Mouse (Mus musculus) ES-E14 (cell line): Measurements from ENCODE around the gene Rit1. TPM values are rescaled to one million over a fixed set of nuclear protein-coding genes. Genes with fewer than 3 reads are reported as not detected.

Experiments used
- DNase-seq: peaks from one replicate; pipeline ENCODE4 v3.0.0-alpha.2; 2013; ENCODE audit warnings: low read depth, low spot score
- H3K27ac ChIP-seq: 2 replicates; pipeline ENCODE4 v1.5.1; 2012; ENCODE audit warnings: low read depth, mild to moderate bottlenecking, low read length, moderate library complexity, mixed read lengths; ENCODE audit not compliant: poor library complexity, insufficient read depth, severe bottlenecking
- H3K36me3 ChIP-seq: 2 replicates; pipeline ENCODE4 v1.6.1; 2012; ENCODE audit warnings: mild to moderate bottlenecking, low read length, moderate library complexity, mixed read lengths; ENCODE audit not compliant: control insufficient read depth, poor library complexity, insufficient read depth, severe bottlenecking
- H3K4me1 ChIP-seq, 2 experiments: fragments of 150-350 bp in 1 of 2; sonication (generic) in 1 of 2; 2 replicates each; pipeline ENCODE4 v1.6.1; 2012; ENCODE audit warnings: low read length in 2 of 2, mild to moderate bottlenecking in 1 of 2, mixed read lengths in 1 of 2; ENCODE audit not compliant: control insufficient read depth in 2 of 2, insufficient read depth in 2 of 2, poor library complexity in 1 of 2
- H3K4me3 ChIP-seq, 2 experiments: fragments of 150-350 bp in 1 of 2; sonication (generic) in 1 of 2; 2 replicates each; pipeline ENCODE4 v1.5.1; 2012; ENCODE audit warnings: low read length in 2 of 2, low read depth in 1 of 2, mild to moderate bottlenecking in 1 of 2, mixed read lengths in 1 of 2; ENCODE audit not compliant: insufficient read depth in 1 of 2, poor library complexity in 1 of 2, severe bottlenecking in 1 of 2
- H3K9ac ChIP-seq: 2 replicates; pipeline ENCODE4 v1.6.1; 2012; ENCODE audit warnings: low read depth, mild to moderate bottlenecking, low read length, mixed read lengths; ENCODE audit not compliant: poor library complexity, insufficient read depth, severe bottlenecking
- H3K9me3 ChIP-seq: fragments of 150-350 bp; sonication (generic); 2 replicates; pipeline ENCODE4 v1.6.1; 2012; ENCODE audit warnings: low read depth, mild to moderate bottlenecking, low read length; ENCODE audit not compliant: control insufficient read depth, insufficient read depth
- CHD2 ChIP-seq: IDR thresholded peaks from 2 replicates; pipeline ENCODE4 v1.6.1; 2014; ENCODE audit warnings: mild to moderate bottlenecking, low read depth, low read length, inconsistent platforms
- HCFC1 ChIP-seq: IDR thresholded peaks from 2 replicates; pipeline ENCODE4 v1.6.1; 2012; ENCODE audit warnings: low read length, inconsistent platforms, borderline replicate concordance; ENCODE audit not compliant: insufficient read depth
- MAFK ChIP-seq: IDR thresholded peaks from 2 replicates; pipeline ENCODE4 v1.6.1; 2014; ENCODE audit warnings: mild to moderate bottlenecking, low read depth, low read length, inconsistent platforms; ENCODE audit not compliant: insufficient read depth
- ZC3H11A ChIP-seq: IDR thresholded peaks from 2 replicates; pipeline ENCODE4 v1.6.1; 2012; ENCODE audit warnings: low read depth, mild to moderate bottlenecking, inconsistent platforms, low read length, borderline replicate concordance
- ZNF384 ChIP-seq: IDR thresholded peaks from 2 replicates; pipeline ENCODE4 v1.6.1; 2012; ENCODE audit warnings: low read depth, low read length, inconsistent platforms
- in situ Hi-C, 2 experiments: fragments of 600-800 bp; cut with MboI; formaldehyde crosslinking; loops; one replicate each; pipeline ENCODE4 v1.15.1; 2025; ENCODE audit warnings: low sequenced_read_pairs in 2 of 2, inconsistent platforms in 1 of 2; ENCODE audit not compliant: unreplicated experiment in 2 of 2
- total RNA-seq: library from RNA; depleted of rRNA; stranded (reverse); fragments of 300-350 nt; gene quantifications from 2 replicates; pipeline ENCODE4 v1.2.3, GENCODE M21; 2012

Gene Rit1
- total RNA-seq, 1 experiment: 18.3 TPM

DNA sequence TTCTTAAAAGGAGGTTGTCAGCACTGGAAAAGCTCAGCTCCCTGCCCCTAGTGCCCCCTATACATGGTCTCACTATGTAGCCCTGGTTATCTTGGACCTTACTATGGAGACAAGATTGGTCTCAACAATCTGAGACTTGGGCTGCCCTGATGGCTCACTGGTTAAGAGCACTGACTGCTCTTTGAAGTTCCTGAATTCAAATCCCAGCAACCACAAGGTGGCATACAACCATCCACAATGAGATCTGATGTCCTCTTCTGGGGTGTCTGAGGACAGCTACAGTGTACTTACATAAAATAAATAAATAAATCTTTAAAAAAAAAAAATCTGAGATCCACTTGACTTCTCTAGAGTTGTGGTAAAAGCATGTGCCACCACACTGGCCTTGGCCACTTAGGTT is 21.1 kb upstream of the Rit1 start:
- in situ Hi-C loops: loop anchor here in 1 of 2 experiments (5.0 to 25.0 kb wide), 2 partner anchors 383 to 1342 kb away; no protein-coding TSS in a partner anchor

DNA sequence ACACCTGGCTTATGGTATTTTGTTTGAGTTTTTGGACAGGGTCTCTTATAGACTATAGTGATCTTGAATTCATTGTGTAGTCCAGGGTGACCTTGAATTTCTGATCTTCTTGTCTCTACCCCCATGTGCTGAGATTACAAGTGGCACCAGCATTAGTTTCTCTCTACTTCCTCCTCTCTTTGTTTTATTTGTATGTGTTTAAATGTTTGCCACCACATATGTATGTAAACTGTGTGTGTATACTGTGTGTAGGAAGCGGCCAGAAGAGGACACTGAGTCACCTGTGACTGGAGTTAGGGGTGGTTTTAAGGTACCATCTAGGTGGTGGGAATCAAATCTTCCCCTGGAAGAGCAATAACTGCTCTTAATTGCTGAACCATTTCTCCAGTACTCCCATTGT is 18.6 kb upstream of the Rit1 start:
- no peak for DNase-seq
- H3K4me1 ChIP-seq: no peaks in the 10 kb centered on the region
- H3K9me3 ChIP-seq: no peaks in the 10 kb centered on the region
- no peak overlapping the region for H3K4me3 ChIP-seq
- H3K9ac ChIP-seq: no peak overlapping the region
- no peak for TF ChIP-seq ZNF384
- TF ChIP-seq CHD2: no peak
- no peak for TF ChIP-seq HCFC1
- TF ChIP-seq ZC3H11A: no peak
- no peak for TF ChIP-seq MAFK
- no peak overlapping the region for H3K27ac ChIP-seq
- in situ Hi-C loops: loop anchor here in 1 of 2 experiments (5.0 to 25.0 kb wide), 2 partner anchors 386 to 1339 kb away; no protein-coding TSS in a partner anchor
- H3K36me3 ChIP-seq: peaks cover 55% of the 10 kb centered on the region

More for the DNA sequence above, 21.1 kb upstream of the Rit1 start:
- H3K4me1 ChIP-seq: no peaks in the 10 kb centered on the region
- H3K9me3 ChIP-seq: no peaks in the 10 kb centered on the region
- peaks cover 64% of the 10 kb centered on the region for H3K36me3 ChIP-seq
- H3K27ac ChIP-seq: no peak overlapping the region
- H3K4me3 ChIP-seq: no peak overlapping the region
- H3K9ac ChIP-seq: no peak overlapping the region
- no peak for DNase-seq
- TF ChIP-seq ZNF384 (no peak), CHD2 (no peak), ZC3H11A (no peak), HCFC1 (no peak), MAFK (no peak)

DNA sequence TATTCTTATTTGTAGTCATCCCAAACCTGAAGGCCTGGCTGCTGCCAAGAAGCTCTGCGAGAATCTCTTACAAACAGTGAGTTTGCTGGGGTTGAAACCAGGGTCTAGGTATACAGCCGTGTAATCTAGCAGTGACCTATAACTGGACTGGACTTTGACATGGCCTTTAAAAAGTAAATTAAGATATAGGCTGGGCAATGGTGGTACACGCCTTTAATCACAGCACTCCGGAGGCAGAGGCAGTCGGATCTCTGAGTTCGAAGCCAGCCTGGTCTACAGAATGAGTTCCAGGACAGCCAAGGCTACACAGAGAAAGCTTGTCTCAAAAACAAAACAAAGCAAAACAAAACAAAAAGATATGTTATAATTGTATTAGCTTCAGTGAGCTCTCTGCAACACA is 17.8 kb upstream of the Rit1 start:
- no peak for DNase-seq
- Histone ChIP-seq H3K27ac (no peak overlapping the region), H3K36me3 (peaks cover 51% of the 10 kb centered on the region)

DNA sequence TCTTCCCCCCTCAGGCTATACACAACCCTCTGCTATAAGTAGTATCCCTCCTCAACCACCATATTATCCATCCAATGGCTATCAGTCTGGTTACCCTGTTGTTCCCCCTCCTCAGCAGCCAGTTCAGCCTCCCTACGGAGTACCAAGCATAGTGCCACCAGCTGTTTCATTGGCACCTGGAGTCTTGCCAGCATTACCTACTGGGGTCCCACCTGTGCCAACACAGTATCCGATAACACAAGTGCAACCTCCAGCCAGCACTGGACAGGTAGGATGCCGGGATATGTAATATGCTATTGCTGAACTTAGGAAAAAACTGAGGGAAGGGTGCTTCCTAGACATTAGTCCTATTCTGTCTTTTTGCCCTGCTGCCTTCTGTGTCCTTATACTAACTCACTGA is 16.4 kb upstream of the Rit1 start:
- TF ChIP-seq ZC3H11A: no peak
- no peak for TF ChIP-seq MAFK
- no peak for TF ChIP-seq HCFC1
- no peak for TF ChIP-seq ZNF384
- no peak for TF ChIP-seq CHD2
- no peak for DNase-seq
- Histone ChIP-seq H3K36me3 (peaks cover 42% of the 10 kb centered on the region), H3K4me3 (no peak overlapping the region), H3K9ac (no peak overlapping the region), H3K4me1 (no peaks in the 10 kb centered on the region), H3K27ac (no peak overlapping the region), H3K9me3 (no peaks in the 10 kb centered on the region)
- in situ Hi-C loops: loop anchor here in 1 of 2 experiments (25.0 kb wide), 1 partner anchor 388 kb away; no protein-coding TSS in a partner anchor

More for the DNA sequence above, 17.8 kb upstream of the Rit1 start:
- Histone ChIP-seq H3K4me1 (no peaks in the 10 kb centered on the region), H3K9ac (no peak overlapping the region), H3K4me3 (no peak overlapping the region), H3K9me3 (no peaks in the 10 kb centered on the region)
- in situ Hi-C loops: loop anchor here in 1 of 2 experiments (5.0 to 25.0 kb wide), 2 partner anchors 387 to 1338 kb away; no protein-coding TSS in a partner anchor
- TF ChIP-seq ZC3H11A (no peak), HCFC1 (no peak), CHD2 (no peak), MAFK (no peak), ZNF384 (no peak)

DNA sequence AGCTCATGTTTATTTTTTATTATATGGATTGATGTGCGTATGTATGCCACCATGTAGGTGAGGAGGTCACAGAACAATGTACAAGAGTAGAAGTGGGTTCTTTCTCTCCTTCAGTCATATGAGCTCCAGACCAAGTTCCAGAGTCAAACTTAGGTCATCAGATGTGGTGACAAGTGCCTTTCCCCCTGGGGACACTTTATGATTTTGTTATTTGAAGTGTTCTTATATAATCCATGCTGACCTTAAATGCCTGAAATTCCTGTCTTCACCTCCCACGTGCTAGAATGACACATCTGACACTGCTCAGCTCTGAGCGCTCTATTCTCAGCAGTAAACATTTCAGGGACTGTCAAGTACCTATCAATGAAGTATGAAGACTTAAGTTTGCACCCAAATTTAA is 15.4 kb upstream of the Rit1 start:
- Histone ChIP-seq H3K9me3 (no peaks in the 10 kb centered on the region), H3K27ac (no peak overlapping the region), H3K9ac (no peak overlapping the region), H3K4me3 (no peak overlapping the region), H3K4me1 (no peaks in the 10 kb centered on the region), H3K36me3 (peaks cover 36% of the 10 kb centered on the region)
- no peak for TF ChIP-seq ZNF384
- TF ChIP-seq MAFK: no peak
- TF ChIP-seq ZC3H11A: no peak
- no peak for TF ChIP-seq HCFC1
- TF ChIP-seq CHD2: no peak
- no peak for DNase-seq
- in situ Hi-C loops: loop anchor here in 1 of 2 experiments (25.0 kb wide), 1 partner anchor 389 kb away; no protein-coding TSS in a partner anchor
